Mouse (Mus musculus): ENCODE measurements at regions not wholly inside any gene's neighbourhood (a gene's known extent, or its start where the extent isn't known, plus 50 kb on each side); places are given as distances from the start of the nearest gene placed in this dataset.

- H3K4me1 ChIP-seq (ENCODE audit: control insufficient read depth, insufficient read depth, low read length): peaks cover 6% of the 10 kb centered on the region
- 69% methylated on average over 2 of the region's 2 CpGs for WGBS
- no peak overlapping the region for H3K4me3 ChIP-seq (replicated peaks; ENCODE audit: extremely low read depth, low read depth, low read length)
- no peak for DNase-seq
- TF ChIP-seq POLR2A (IDR thresholded peaks at IDR 0.05; ENCODE audit: borderline replicate concordance, extremely low read depth, low read depth, low read length): no peak
- TF ChIP-seq CTCF (IDR thresholded peaks at IDR 0.05; ENCODE audit: insufficient read depth, low read length): no peak
These were observed 167.4 kb downstream of the B3gnt2 start for GRCm38 (mm10) chr11:22693376-22693775.

GRCm38 (mm10) chr11:22693984-22694383, 166.8 kb downstream of the B3gnt2 start:
- 82% methylated on average over 2 of the region's 2 CpGs for WGBS
- TF ChIP-seq CTCF (IDR thresholded peaks at IDR 0.05; ENCODE audit: insufficient read depth, low read length): peak; percentile 24; the same call in 1 of the 2 replicates
- no peak for TF ChIP-seq POLR2A (IDR thresholded peaks at IDR 0.05; ENCODE audit: borderline replicate concordance, extremely low read depth, low read depth, low read length)
- no peak overlapping the region for H3K4me3 ChIP-seq (replicated peaks; ENCODE audit: extremely low read depth, low read depth, low read length)
- DNase-seq: no peak
- peaks cover 6% of the 10 kb centered on the region for H3K4me1 ChIP-seq (ENCODE audit: control insufficient read depth, insufficient read depth, low read length)

GRCm38 (mm10) chr11:22694829-22695228, 165.9 kb downstream of the B3gnt2 start:
- Histone ChIP-seq H3K4me3 (replicated peaks; ENCODE audit: extremely low read depth, low read depth, low read length) (no peak overlapping the region), H3K4me1 (ENCODE audit: control insufficient read depth, insufficient read depth, low read length) (peaks cover 6% of the 10 kb centered on the region)
- TF ChIP-seq POLR2A (IDR thresholded peaks at IDR 0.05; ENCODE audit: borderline replicate concordance, extremely low read depth, low read depth, low read length): no peak
- no peak for TF ChIP-seq CTCF (IDR thresholded peaks at IDR 0.05; ENCODE audit: insufficient read depth, low read length)
- DNase-seq: no peak
- WGBS: 60% methylated on average over 5 of the region's 5 CpGs

- peaks cover 6% of the 10 kb centered on the region for H3K4me1 ChIP-seq (ENCODE audit: control insufficient read depth, insufficient read depth, low read length)
- DNase-seq: no peak
- 96% methylated on average over 1 of the region's 1 CpGs for WGBS
- H3K4me3 ChIP-seq (replicated peaks; ENCODE audit: extremely low read depth, low read depth, low read length): no peak overlapping the region
- no peak for TF ChIP-seq CTCF (IDR thresholded peaks at IDR 0.05; ENCODE audit: insufficient read depth, low read length)
- TF ChIP-seq POLR2A (IDR thresholded peaks at IDR 0.05; ENCODE audit: borderline replicate concordance, extremely low read depth, low read depth, low read length): no peak
These were observed 165.5 kb downstream of the B3gnt2 start for GRCm38 (mm10) chr11:22695237-22695636.

- 55% methylated on average over 5 of the region's 5 CpGs for WGBS
- no peak for TF ChIP-seq CTCF (IDR thresholded peaks at IDR 0.05; ENCODE audit: insufficient read depth, low read length)
- TF ChIP-seq POLR2A (IDR thresholded peaks at IDR 0.05; ENCODE audit: borderline replicate concordance, extremely low read depth, low read depth, low read length): no peak
- DNase-seq: no peak
- Histone ChIP-seq H3K4me3 (replicated peaks; ENCODE audit: extremely low read depth, low read depth, low read length) (no peak overlapping the region), H3K4me1 (ENCODE audit: control insufficient read depth, insufficient read depth, low read length) (peaks cover 6% of the 10 kb centered on the region)
These were observed 162.5 kb downstream of the B3gnt2 start for GRCm38 (mm10) chr11:22698057-22698941.

- no peak for TF ChIP-seq POLR2A (IDR thresholded peaks at IDR 0.05; ENCODE audit: borderline replicate concordance, extremely low read depth, low read depth, low read length)
- no peak for TF ChIP-seq CTCF (IDR thresholded peaks at IDR 0.05; ENCODE audit: insufficient read depth, low read length)
- Histone ChIP-seq H3K4me3 (replicated peaks; ENCODE audit: extremely low read depth, low read depth, low read length) (no peak overlapping the region), H3K4me1 (ENCODE audit: control insufficient read depth, insufficient read depth, low read length) (no peaks in the 10 kb centered on the region)
- 88% methylated on average over 3 of the region's 3 CpGs for WGBS
- no peak for DNase-seq
These were observed 154.7 kb downstream of the B3gnt2 start for GRCm38 (mm10) chr11:22706082-22706481.

All from lung, adult 2 months (tissue).